9 mouse cellular contexts compared by ENCODE assay signal in the genomic region with DNA sequence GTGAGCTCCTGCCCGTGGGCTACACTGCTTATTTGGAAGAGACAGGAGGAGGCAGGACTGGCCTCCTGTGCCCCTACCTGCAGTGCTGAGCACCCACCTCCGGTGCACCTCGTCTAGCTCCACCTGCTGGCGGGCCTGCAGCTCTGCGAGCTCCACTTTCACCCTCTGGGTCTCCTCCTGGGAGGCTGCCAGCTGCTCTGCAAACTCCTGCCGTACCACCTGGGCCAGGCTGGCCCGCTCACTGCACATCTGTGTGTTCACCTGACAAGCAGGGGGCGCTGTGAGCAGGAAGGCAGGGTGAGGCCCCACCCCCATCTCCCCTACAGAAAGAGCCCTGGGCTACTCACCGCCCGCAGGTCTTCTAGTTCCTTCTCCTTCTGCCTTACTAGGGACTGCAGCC. TPM values are rescaled to one million over a fixed set of nuclear protein-coding genes. Genes with fewer than 3 reads are reported as not detected.
A peak's percentile ranks its signal among the peaks of the same experiment; 100 is the strongest.
DNase-seq lines count a peak whose midpoint lies in the region; ATAC-seq and TF ChIP-seq lines count a peak whose summit lies in the region.
"Had no signal": no experiment of that assay in that cellular context is flagged by ENCODE, and none has a peak within 500 bp of the region (broad histone marks: within the 10 kb centered on the region; RNA-seq: fewer than 3 reads in every experiment).

No protein-coding gene starts in this region.

- DNase-seq in cerebellum, adult 11 months = peak; percentile 67
- DNase-seq in lung, postnatal 36 days = peak; percentile 67

- H3K27ac ChIP-seq in forebrain, embryonic 12.5 days = 0 out of 2 replicates have a peak overlapping the region, but pooled peaks have one; percentile 19
- H3K27ac ChIP-seq in forebrain, embryonic 15.5 days (replicated peaks) = no peak overlapping the region
- H3K27ac ChIP-seq in kidney, embryonic 14.5 days (ENCODE audit: low read depth, low read length) = no peak overlapping the region
- H3K27ac ChIP-seq in stomach, embryonic 15.5 days = no peak overlapping the region
- H3K27ac ChIP-seq: limb, embryonic 12.5 days had no signal

- H3K27me3 ChIP-seq in forebrain, embryonic 12.5 days = no peaks in the 10 kb centered on the region
- no peaks in the 10 kb centered on the region for H3K27me3 ChIP-seq in forebrain, embryonic 15.5 days
- peaks cover 13% of the 10 kb centered on the region for H3K27me3 ChIP-seq in C2C12 (ENCODE audit: control insufficient read depth, insufficient read depth, insufficient read length)
- no peaks in the 10 kb centered on the region for H3K27me3 ChIP-seq in kidney, embryonic 14.5 days (ENCODE audit: control insufficient read depth, insufficient read depth, low read length)
- H3K27me3 ChIP-seq in stomach, embryonic 15.5 days (replicated peaks) = no peaks in the 10 kb centered on the region
- H3K27me3 ChIP-seq: limb, embryonic 12.5 days had no signal

- no peak overlapping the region for H3K4me2 ChIP-seq in forebrain, embryonic 12.5 days
- H3K4me2 ChIP-seq in forebrain, embryonic 15.5 days (replicated peaks) = no peak overlapping the region
- H3K4me2 ChIP-seq in kidney, embryonic 14.5 days (replicated peaks; ENCODE audit: low read depth, low read length) = no peak overlapping the region
- H3K4me2 ChIP-seq in stomach, embryonic 15.5 days = no peak overlapping the region
- H3K4me2 ChIP-seq: limb, embryonic 12.5 days had no signal

- peak; percentile 72 for TF ChIP-seq CTCF in C2C12 (IDR thresholded peaks at IDR 0.05; ENCODE audit: control insufficient read depth, insufficient read depth, insufficient read length)

- WGBS in forebrain, embryonic 12.5 days = 38% methylated on average over 10 of the region's 10 CpGs
- WGBS in forebrain, embryonic 15.5 days = 33% methylated on average over 10 of the region's 10 CpGs
- 40% methylated on average over 10 of the region's 10 CpGs for WGBS in kidney, embryonic 14.5 days
- WGBS in stomach, embryonic 15.5 days = 32% methylated on average over 10 of the region's 10 CpGs

- H3K4me3 ChIP-seq in forebrain, embryonic 12.5 days (replicated peaks) = no peak overlapping the region
- H3K4me3 ChIP-seq in forebrain, embryonic 15.5 days = no peak overlapping the region
- no peak overlapping the region for H3K4me3 ChIP-seq in C2C12 (ENCODE audit: insufficient read depth, poor library complexity, severe bottlenecking)
- no peak overlapping the region for H3K4me3 ChIP-seq in kidney, embryonic 14.5 days (ENCODE audit: low read length)
- H3K4me3 ChIP-seq in stomach, embryonic 15.5 days (replicated peaks) = no peak overlapping the region
- H3K4me3 ChIP-seq: limb, embryonic 12.5 days had no signal

- peaks cover 3% of the 10 kb centered on the region; the same call in 1 of the 2 replicates for H3K4me1 ChIP-seq in forebrain, embryonic 12.5 days
- no peaks in the 10 kb centered on the region for H3K4me1 ChIP-seq in forebrain, embryonic 15.5 days
- 0 out of 2 replicates have a peak, but pooled peaks cover 4% of the 10 kb centered on the region for H3K4me1 ChIP-seq in kidney, embryonic 14.5 days (ENCODE audit: control insufficient read depth, insufficient read depth, low read length)
- H3K4me1 ChIP-seq in stomach, embryonic 15.5 days = 0 out of 2 replicates have a peak, but pooled peaks cover 5% of the 10 kb centered on the region
- H3K4me1 ChIP-seq: limb, embryonic 12.5 days had no signal

- H3K79me3 ChIP-seq in C2C12 (ENCODE audit: low read depth) = no peaks in the 10 kb centered on the region

- no peak for ATAC-seq in forebrain, embryonic 12.5 days (ENCODE audit: low FRiP score)
- ATAC-seq in forebrain, embryonic 15.5 days (replicated peaks) = no peak
- ATAC-seq in granulocyte monocyte progenitor cell, adult 5-6 weeks (replicated peaks; ENCODE audit: poor library complexity, severe bottlenecking) = peak; percentile 17; the same call in 1 of the 2 replicates
- ATAC-seq in kidney, embryonic 14.5 days (ENCODE audit: low FRiP score, low TSS enrichment) = peak; percentile 54
- ATAC-seq in stomach, embryonic 15.5 days (ENCODE audit: insufficient read depth, low FRiP score, low read depth) = peak; percentile 51; the same call in 1 of the 2 replicates

- H3K9me3 ChIP-seq in forebrain, embryonic 12.5 days = no peaks in the 10 kb centered on the region
- H3K9me3 ChIP-seq in forebrain, embryonic 15.5 days = no peaks in the 10 kb centered on the region
- H3K9me3 ChIP-seq in kidney, embryonic 14.5 days (ENCODE audit: control insufficient read depth, low read length) = no peaks in the 10 kb centered on the region
- no peaks in the 10 kb centered on the region for H3K9me3 ChIP-seq in stomach, embryonic 15.5 days
- H3K9me3 ChIP-seq: limb, embryonic 12.5 days had no signal

- no peak overlapping the region for H3ac ChIP-seq in C2C12 (ENCODE audit: control insufficient read depth, insufficient read length, low read depth)

- H3K36me3 ChIP-seq in forebrain, embryonic 12.5 days (replicated peaks) = peaks cover 72% of the 10 kb centered on the region
- peaks cover 36% of the 10 kb centered on the region for H3K36me3 ChIP-seq in forebrain, embryonic 15.5 days
- H3K36me3 ChIP-seq in C2C12 (ENCODE audit: control insufficient read depth, insufficient read depth) = no peaks in the 10 kb centered on the region
- H3K36me3 ChIP-seq in kidney, embryonic 14.5 days (ENCODE audit: control insufficient read depth, insufficient read depth, low read length) = peaks cover 44% of the 10 kb centered on the region
- H3K36me3 ChIP-seq in stomach, embryonic 15.5 days = peaks cover 10% of the 10 kb centered on the region

- H3K9ac ChIP-seq in forebrain, embryonic 12.5 days = no peak overlapping the region
- H3K9ac ChIP-seq in forebrain, embryonic 15.5 days (replicated peaks) = no peak overlapping the region
- no peak overlapping the region for H3K9ac ChIP-seq in kidney, embryonic 14.5 days (ENCODE audit: low read depth, low read length)
- H3K9ac ChIP-seq in stomach, embryonic 15.5 days = no peak overlapping the region
- H3K9ac ChIP-seq: limb, embryonic 12.5 days had no signal

- H3K79me2 ChIP-seq in C2C12 (ENCODE audit: control insufficient read depth, insufficient read depth) = no peaks in the 10 kb centered on the region

TF ChIP-seq in C2C12, 6 proteins besides CTCF, POLR2A, EP300 and RAD21:
- TF ChIP-seq MYOG (IDR thresholded peaks at IDR 0.05; ENCODE audit: control insufficient read depth, extremely low read depth, insufficient read length) (no peak), MYOD1 (IDR thresholded peaks at IDR 0.05; ENCODE audit: control insufficient read depth, insufficient read length, low read depth) (no peak), FOSL1 (IDR thresholded peaks at IDR 0.05; ENCODE audit: insufficient read depth, low read length, poor library complexity, severe bottlenecking) (no peak), USF1 (IDR thresholded peaks at IDR 0.05; ENCODE audit: low read depth) (no peak), CEBPB (IDR thresholded peaks at IDR 0.05; ENCODE audit: low read depth) (no peak), MAX (IDR thresholded peaks at IDR 0.05) (no peak)

RNA-seq across cellular contexts. Expression of gene Aatk, which starts 18.3 kb away (rescaled TPM):
- 6.1 and 7.6 TPM in 2 replicates for polyA plus RNA-seq in forebrain, embryonic 12.5 days (2016; fragmentation: Nextera tagmentation; extraction: Ambion mirVana)
- 21.9 and 22.5 TPM in 2 replicates for polyA plus RNA-seq in forebrain, embryonic 15.5 days (2015; fragmentation: Nextera tagmentation; extraction: Ambion mirVana)
- not detected for polyA plus RNA-seq in C2C12 (2012; fragmentation: generic; extraction: Trizol)
- total RNA-seq in granulocyte monocyte progenitor cell, adult 5-6 weeks (2014; fragmentation: Nextera tagmentation) = 8.3 and 15.1 TPM in 2 replicates
- 5.2 and 8.3 TPM in 2 replicates for total RNA-seq in granulocyte monocyte progenitor cell, adult 5-6 weeks (2017)
- 1.3 and 1.9 TPM in 2 replicates for polyA plus RNA-seq in kidney, embryonic 14.5 days (2014; fragmentation: Nextera tagmentation; extraction: Ambion mirVana)
- polyA plus RNA-seq in stomach, embryonic 15.5 days (2015; fragmentation: Nextera tagmentation; extraction: Ambion mirVana) = 3.8 and 4.5 TPM in 2 replicates

RNA-seq across cellular contexts. Expression of gene Cep131, which starts 21.3 kb away (rescaled TPM):
- polyA plus RNA-seq in forebrain, embryonic 12.5 days (2016; fragmentation: Nextera tagmentation; extraction: Ambion mirVana) = 48.2 and 51.0 TPM in 2 replicates
- polyA plus RNA-seq in forebrain, embryonic 15.5 days (2015; fragmentation: Nextera tagmentation; extraction: Ambion mirVana) = 34.6 and 35.0 TPM in 2 replicates
- 11.6 TPM for polyA plus RNA-seq in C2C12 (2012; fragmentation: generic; extraction: Trizol)
- total RNA-seq in granulocyte monocyte progenitor cell, adult 5-6 weeks (2014; fragmentation: Nextera tagmentation) = 8.3 and 14.9 TPM in 2 replicates
- total RNA-seq in granulocyte monocyte progenitor cell, adult 5-6 weeks (2017) = 11.3 and 23.8 TPM in 2 replicates
- polyA plus RNA-seq in kidney, embryonic 14.5 days (2014; fragmentation: Nextera tagmentation; extraction: Ambion mirVana) = 19.9 and 28.1 TPM in 2 replicates
- polyA plus RNA-seq in stomach, embryonic 15.5 days (2015; fragmentation: Nextera tagmentation; extraction: Ambion mirVana) = 21.6 and 25.1 TPM in 2 replicates

RNA-seq across cellular contexts. Expression of gene Tepsin, which starts 33.2 kb away (rescaled TPM):
- polyA plus RNA-seq in forebrain, embryonic 12.5 days (2016; fragmentation: Nextera tagmentation; extraction: Ambion mirVana) = 17.3 and 20.9 TPM in 2 replicates
- polyA plus RNA-seq in forebrain, embryonic 15.5 days (2015; fragmentation: Nextera tagmentation; extraction: Ambion mirVana) = 18.7 and 21.9 TPM in 2 replicates
- polyA plus RNA-seq in C2C12 (2012; fragmentation: generic; extraction: Trizol) = 10.0 TPM
- total RNA-seq in granulocyte monocyte progenitor cell, adult 5-6 weeks (2014; fragmentation: Nextera tagmentation) = 15.3 and 22.2 TPM in 2 replicates
- 7.5 and 9.3 TPM in 2 replicates for total RNA-seq in granulocyte monocyte progenitor cell, adult 5-6 weeks (2017)
- polyA plus RNA-seq in kidney, embryonic 14.5 days (2014; fragmentation: Nextera tagmentation; extraction: Ambion mirVana) = 12.2 and 15.6 TPM in 2 replicates
- polyA plus RNA-seq in stomach, embryonic 15.5 days (2015; fragmentation: Nextera tagmentation; extraction: Ambion mirVana) = 17.7 and 19.0 TPM in 2 replicates

RNA-seq across cellular contexts. Expression of gene Ndufaf8, which starts 33.4 kb away (rescaled TPM):
- 52.5 and 62.0 TPM in 2 replicates for polyA plus RNA-seq in forebrain, embryonic 12.5 days (2016; fragmentation: Nextera tagmentation; extraction: Ambion mirVana)
- 49.7 and 56.9 TPM in 2 replicates for polyA plus RNA-seq in forebrain, embryonic 15.5 days (2015; fragmentation: Nextera tagmentation; extraction: Ambion mirVana)
- 59.0 TPM for polyA plus RNA-seq in C2C12 (2012; fragmentation: generic; extraction: Trizol)
- total RNA-seq in granulocyte monocyte progenitor cell, adult 5-6 weeks (2014; fragmentation: Nextera tagmentation) = 37.0 and 64.8 TPM in 2 replicates
- total RNA-seq in granulocyte monocyte progenitor cell, adult 5-6 weeks (2017) = 30.2 and 31.6 TPM in 2 replicates
- 97.3 and 115 TPM in 2 replicates for polyA plus RNA-seq in kidney, embryonic 14.5 days (2014; fragmentation: Nextera tagmentation; extraction: Ambion mirVana)
- polyA plus RNA-seq in stomach, embryonic 15.5 days (2015; fragmentation: Nextera tagmentation; extraction: Ambion mirVana) = 81.5 and 83.1 TPM in 2 replicates

Comparison
In these comparisons a context has a peak if more than half of its experiments do, and no peak if none do; other contexts are left out.
1. ATAC-seq: peak in granulocyte monocyte progenitor cell, adult 5-6 weeks (single experiment), kidney, embryonic 14.5 days (single experiment) and stomach, embryonic 15.5 days (single experiment); none in forebrain, embryonic 12.5 days (single experiment) and forebrain, embryonic 15.5 days (single experiment).